Mouse (Mus musculus) small intestine, adult 2 months (tissue): ENCODE results near the gene Mybpc2.

Experiments used
- CTCF ChIP-seq: fragments of 200-500 bp; IDR thresholded peaks from 2 replicates; pipeline ENCODE4 v1.5.1; 2012; ENCODE audit warnings: low read depth, mild to moderate bottlenecking, control low read depth, inconsistent platforms, low read length, moderate library complexity, mixed read lengths; ENCODE audit not compliant: insufficient replicate concordance, insufficient read length; ENCODE audit errors: extremely low read depth
- POLR2A ChIP-seq: fragments of 200-500 bp; IDR thresholded peaks from 2 replicates; pipeline ENCODE4 v1.6.1; 2012; ENCODE audit warnings: low read depth, mild to moderate bottlenecking, control low read depth, inconsistent platforms, low read length, moderate library complexity

DNA sequence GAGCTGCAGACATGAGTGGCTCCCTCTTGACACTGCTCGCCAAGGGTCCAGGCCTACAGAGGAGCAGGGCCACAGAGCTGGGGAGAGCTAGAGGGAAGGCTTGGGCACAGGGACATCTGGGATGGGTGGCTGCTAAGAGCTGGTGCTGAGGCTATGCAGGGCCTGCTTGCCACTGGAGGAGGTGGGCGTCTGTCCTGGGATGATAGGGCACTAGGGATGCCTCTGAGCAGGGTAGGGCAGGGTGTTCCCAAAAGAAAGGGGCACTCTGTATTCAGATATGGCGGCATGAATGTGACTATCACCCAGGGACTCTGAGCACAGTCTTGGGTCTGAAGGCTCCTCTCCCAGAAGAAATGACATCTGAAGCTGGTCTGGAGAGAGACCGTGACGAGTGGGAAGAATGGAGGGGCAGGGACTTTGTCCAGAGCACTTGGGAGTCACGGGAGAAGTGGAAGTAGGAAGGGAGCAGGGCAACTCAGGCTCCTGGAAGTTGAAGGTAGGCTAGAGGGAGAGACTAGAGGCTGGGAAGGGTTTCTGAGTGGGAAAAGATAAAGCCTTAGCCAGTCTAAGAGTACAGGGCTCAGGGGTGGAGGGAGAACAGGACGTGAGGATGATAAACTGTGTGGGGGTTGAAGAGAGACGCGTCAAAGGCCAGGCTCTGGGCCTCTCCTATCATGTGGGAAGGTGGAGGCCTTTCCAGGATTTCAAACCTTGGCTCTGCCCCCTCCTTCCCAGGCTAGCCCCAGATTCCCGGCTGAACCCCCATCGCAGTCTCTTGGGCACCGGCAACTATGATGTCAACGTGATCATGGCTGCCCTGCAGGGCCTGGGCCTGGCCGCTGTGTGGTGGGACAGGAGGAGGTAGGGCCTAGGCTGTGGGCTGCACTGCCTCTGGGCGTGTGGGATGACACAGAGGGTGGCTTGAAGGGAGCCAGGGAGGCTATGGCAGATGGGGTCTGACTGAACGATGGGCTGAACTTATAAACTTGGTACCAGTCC is 54.5 kb downstream of the Mybpc2 start:
- TF ChIP-seq CTCF (no peak), POLR2A (no peak)
